Mouse (Mus musculus) MEL (cell line): Measurements from ENCODE around the gene P2ry6. TPM values are rescaled to one million over a fixed set of nuclear protein-coding genes. Genes with fewer than 3 reads are reported as not detected.

Source experiments
- DNase-seq: peaks from one replicate; pipeline ENCODE4 v3.0.0; 2011; ENCODE audit warnings: low read depth, low spot score
- H3K27ac ChIP-seq: 2 replicates; pipeline ENCODE4 v1.5.1; 2012; ENCODE audit warnings: low read depth, mild to moderate bottlenecking, control low read depth, low read length, moderate library complexity; ENCODE audit not compliant: control insufficient read depth
- H3K27me3 ChIP-seq, 2 experiments: fragments of 150-350 bp in 1 of 2; sonication (generic) in 1 of 2; 2 replicates each; pipeline ENCODE4 v1.6.1; 2012; ENCODE audit warnings: low read length in 2 of 2, mild to moderate bottlenecking in 2 of 2, improper control_type of control experiment in 1 of 2, moderate library complexity in 1 of 2; ENCODE audit not compliant: insufficient read depth in 2 of 2, control insufficient read depth in 1 of 2
- H3K36me3 ChIP-seq, 2 experiments: 2 replicates each; pipeline ENCODE4 v1.6.1; 2012 to 2014; ENCODE audit warnings: low read length in 2 of 2, improper control_type of control experiment in 1 of 2, inconsistent platforms in 1 of 2, mild to moderate bottlenecking in 1 of 2; ENCODE audit not compliant: insufficient read depth in 2 of 2, control insufficient read depth in 1 of 2
- H3K4me1 ChIP-seq, 2 experiments: fragments of 150-350 bp in 1 of 2; sonication (generic) in 1 of 2; 2 replicates each; pipeline ENCODE4 v1.6.1; 2012; ENCODE audit warnings: low read length in 2 of 2, improper control_type of control experiment in 1 of 2, mild to moderate bottlenecking in 1 of 2; ENCODE audit not compliant: insufficient read depth in 2 of 2, control insufficient read depth in 1 of 2
- H3K4me3 ChIP-seq, 2 experiments: fragments of 150-350 bp in 1 of 2; sonication (generic) in 1 of 2; 2 replicates each; pipeline ENCODE4 v1.5.1; 2012; ENCODE audit warnings: low read depth in 2 of 2, low read length in 2 of 2, mild to moderate bottlenecking in 2 of 2, moderate library complexity in 2 of 2, control low read depth in 1 of 2, improper control_type of control experiment in 1 of 2; ENCODE audit not compliant: control insufficient read depth in 1 of 2, insufficient read depth in 1 of 2
- H3K79me2 ChIP-seq: 2 replicates; pipeline ENCODE4 v1.6.1; 2012; ENCODE audit warnings: mild to moderate bottlenecking, low read length, moderate library complexity; ENCODE audit not compliant: control insufficient read depth, poor library complexity, insufficient read depth
- H3K9ac ChIP-seq: 2 replicates; pipeline ENCODE4 v1.6.1; 2012; ENCODE audit warnings: low read depth, mild to moderate bottlenecking, control low read depth, low read length, moderate library complexity; ENCODE audit not compliant: control insufficient read depth, poor library complexity, severe bottlenecking
- H3K9me3 ChIP-seq: fragments of 150-350 bp; sonication (generic); replicated peaks from 2 replicates; pipeline ENCODE4 v1.6.1; 2012; ENCODE audit warnings: mild to moderate bottlenecking, low read length, improper control_type of control experiment, moderate library complexity; ENCODE audit not compliant: insufficient read depth
- BHLHE40 ChIP-seq: IDR thresholded peaks from 2 replicates; pipeline ENCODE4 v1.6.1; 2012; ENCODE audit warnings: low read depth, mild to moderate bottlenecking, inconsistent platforms, low read length, improper control_type of control experiment, borderline replicate concordance
- CTCF ChIP-seq, 3 experiments: IDR thresholded peaks in 2 of 3; conservative IDR thresholded peaks in 1 of 3; 2 replicates each; pipeline ENCODE4 v1.5.1; 2011 to 2012; ENCODE audit warnings: low read length in 3 of 3, low read depth in 2 of 3, mild to moderate bottlenecking in 2 of 3, improper control_type of control experiment in 1 of 3, inconsistent platforms in 1 of 3, mixed read lengths in 1 of 3, moderate library complexity in 1 of 3; ENCODE audit not compliant: control insufficient read depth in 1 of 3, insufficient read depth in 1 of 3, poor library complexity in 1 of 3, severe bottlenecking in 1 of 3
- E2F4 ChIP-seq: IDR thresholded peaks from 2 replicates; pipeline ENCODE4 v1.6.1; 2011; ENCODE audit warnings: low read depth, low read length, improper control_type of control experiment, borderline replicate concordance
- ELF1 ChIP-seq: IDR thresholded peaks from 2 replicates; pipeline ENCODE4 v1.6.1; 2014; ENCODE audit warnings: low read depth, mild to moderate bottlenecking, inconsistent platforms, low read length, improper control_type of control experiment, moderate library complexity
- EP300 ChIP-seq, 2 experiments: IDR thresholded peaks; 2 replicates each; pipeline ENCODE4 v1.6.1; 2011; ENCODE audit warnings: improper control_type of control experiment in 2 of 2, low read length in 2 of 2, low read depth in 1 of 2, mild to moderate bottlenecking in 1 of 2
- ETS1 ChIP-seq: IDR thresholded peaks from 2 replicates; pipeline ENCODE4 v1.6.1; 2012; ENCODE audit warnings: low read depth, mild to moderate bottlenecking, inconsistent platforms, low read length, improper control_type of control experiment, moderate library complexity
- GABPA ChIP-seq: IDR thresholded peaks from 2 replicates; pipeline ENCODE4 v1.6.1; 2012; ENCODE audit warnings: low read depth, mild to moderate bottlenecking, inconsistent platforms, low read length, improper control_type of control experiment, moderate library complexity
- GATA1 ChIP-seq: IDR thresholded peaks from 2 replicates; pipeline ENCODE4 v1.6.1; 2011; ENCODE audit warnings: low read depth, low read length, improper control_type of control experiment
- JUND ChIP-seq: IDR thresholded peaks from 2 replicates; pipeline ENCODE4 v1.6.1; 2011; ENCODE audit warnings: low read depth, mild to moderate bottlenecking, improper control_type of control experiment, low read length
- MAX ChIP-seq: IDR thresholded peaks from 2 replicates; pipeline ENCODE4 v1.6.1; 2011; ENCODE audit warnings: low read length, improper control_type of control experiment
- MEF2A ChIP-seq: IDR thresholded peaks from 2 replicates; pipeline ENCODE4 v1.6.1; 2014; ENCODE audit warnings: low read depth, mild to moderate bottlenecking, inconsistent platforms, low read length, improper control_type of control experiment; ENCODE audit not compliant: poor library complexity, insufficient replicate concordance, severe bottlenecking; ENCODE audit errors: extremely low read depth
- MYB ChIP-seq: IDR thresholded peaks from 2 replicates; pipeline ENCODE4 v1.6.1; 2011; ENCODE audit warnings: mild to moderate bottlenecking, low read depth, low read length, improper control_type of control experiment
- MYC ChIP-seq: IDR thresholded peaks from 2 replicates; pipeline ENCODE4 v1.6.1; 2011; ENCODE audit warnings: low read depth, mild to moderate bottlenecking, low read length, improper control_type of control experiment, moderate library complexity
- NELFE ChIP-seq: IDR thresholded peaks from 2 replicates; pipeline ENCODE4 v1.6.1; 2011; ENCODE audit warnings: low read depth, low read length, improper control_type of control experiment
- NRF1 ChIP-seq: IDR thresholded peaks from 2 replicates; pipeline ENCODE4 v1.6.1; 2014; ENCODE audit warnings: low read depth, mild to moderate bottlenecking, inconsistent platforms, low read length, improper control_type of control experiment, moderate library complexity; ENCODE audit not compliant: poor library complexity, insufficient read depth, severe bottlenecking
- POLR2A ChIP-seq, 2 experiments: IDR thresholded peaks; 2 replicates each; pipeline ENCODE4 v1.6.1; 2011 to 2012; ENCODE audit warnings: low read length in 2 of 2, mild to moderate bottlenecking in 2 of 2, control low read depth in 1 of 2, improper control_type of control experiment in 1 of 2, low read depth in 1 of 2, moderate library complexity in 1 of 2; ENCODE audit not compliant: control insufficient read depth in 1 of 2, insufficient read depth in 1 of 2, poor library complexity in 1 of 2
- POLR2AphosphoS2 ChIP-seq: IDR thresholded peaks from 2 replicates; pipeline ENCODE4 v1.6.1; 2011; ENCODE audit warnings: low read length, improper control_type of control experiment
- POLR2AphosphoS5 ChIP-seq: IDR thresholded peaks from 2 replicates; pipeline ENCODE4 v1.6.1; 2012; ENCODE audit warnings: low read depth, borderline replicate concordance, mild to moderate bottlenecking, inconsistent platforms, low read length, moderate library complexity, mixed read lengths
- RCOR1 ChIP-seq: IDR thresholded peaks from 2 replicates; pipeline ENCODE4 v1.6.1; 2012; ENCODE audit warnings: low read depth, mild to moderate bottlenecking, inconsistent platforms, low read length, improper control_type of control experiment
- SIN3A ChIP-seq: IDR thresholded peaks from 2 replicates; pipeline ENCODE4 v1.6.1; 2012; ENCODE audit warnings: low read length, improper control_type of control experiment, inconsistent platforms
- SMC3 ChIP-seq: IDR thresholded peaks from 2 replicates; pipeline ENCODE4 v1.6.1; 2011; ENCODE audit warnings: low read depth, low read length, improper control_type of control experiment
- TAL1 ChIP-seq: IDR thresholded peaks from 2 replicates; pipeline ENCODE4 v1.6.1; 2012; ENCODE audit warnings: mild to moderate bottlenecking, inconsistent platforms, low read length, moderate library complexity, mixed read lengths
- TBP ChIP-seq: IDR thresholded peaks from 2 replicates; pipeline ENCODE4 v1.8.0; 2011; ENCODE audit warnings: low read depth, low read length, improper control_type of control experiment
- USF1 ChIP-seq: IDR thresholded peaks from 2 replicates; pipeline ENCODE4 v1.6.1; 2014; ENCODE audit warnings: low read depth, mild to moderate bottlenecking, inconsistent platforms, low read length, improper control_type of control experiment, moderate library complexity
- ZMIZ1 ChIP-seq: IDR thresholded peaks from 2 replicates; pipeline ENCODE4 v1.6.1; 2012; ENCODE audit warnings: low read depth, mild to moderate bottlenecking, inconsistent platforms, low read length, improper control_type of control experiment, moderate library complexity
- ZNF384 ChIP-seq: IDR thresholded peaks from 2 replicates; pipeline ENCODE4 v1.6.1; 2012; ENCODE audit warnings: low read depth, mild to moderate bottlenecking, inconsistent platforms, low read length, improper control_type of control experiment
- polyA plus RNA-seq, 2 experiments: library from polyadenylated mRNA; stranded (reverse) in 1 of 2; unstranded in 1 of 2; fragments of >175 nt in 1 of 2; fragments of >200 nt in 1 of 2; gene quantifications; 2 replicates each; pipeline versions ENCODE4 v1.2.1 to v1.2.4; 2012; ENCODE audit warnings: low replicate concordance in 2 of 2, low read depth in 1 of 2; ENCODE audit not compliant: insufficient read length in 2 of 2, insufficient read depth in 1 of 2, missing spikeins in 1 of 2
- total RNA-seq: library from RNA; depleted of rRNA; stranded (reverse); fragments of 300-350 nt; gene quantifications from 2 replicates; pipeline ENCODE4 v1.2.3, GENCODE M21; 2012

P2ry6 gene
- total and polyA plus RNA-seq, 3 experiments: not detected

- no peaks in the 10 kb centered on the region for H3K9me3 ChIP-seq
- H3K27ac ChIP-seq: no peak overlapping the region
- no peaks in the 10 kb centered on the region for H3K79me2 ChIP-seq
- H3K36me3 ChIP-seq: no peaks in the 10 kb centered on the region
- no peak overlapping the region for H3K4me3 ChIP-seq
- no peak for DNase-seq
- H3K9ac ChIP-seq: no peak overlapping the region
- peaks cover 8 to 17% of the 10 kb centered on the region in 2 experiments for H3K27me3 ChIP-seq
- no peaks in the 10 kb centered on the region for H3K4me1 ChIP-seq
- no peak for TF ChIP-seq NRF1
- TF ChIP-seq USF1: no peak
- TF ChIP-seq JUND: no peak
- TF ChIP-seq ZNF384: no peak
- TF ChIP-seq GATA1: no peak
- no peak for TF ChIP-seq CTCF (IDR thresholded peaks at IDR 0.05 in 2 of 3, conservative IDR thresholded peaks at IDR 0.05 in 1 of 3; ENCODE audit: control insufficient read depth in 1 of 3, insufficient read depth in 1 of 3, low read depth in 2 of 3, low read length in 3 of 3, poor library complexity in 1 of 3, severe bottlenecking in 1 of 3)
- no peak for TF ChIP-seq ETS1
- no peak for TF ChIP-seq ELF1
- TF ChIP-seq BHLHE40: no peak
- TF ChIP-seq MYC: no peak
- TF ChIP-seq SIN3A: no peak
- no peak for TF ChIP-seq MYB
- no peak for TF ChIP-seq RCOR1
- TF ChIP-seq ZMIZ1: no peak
- TF ChIP-seq SMC3: no peak
Observed at GRCm38 (mm10) chr7:100930619-100931315, 43.7 kb downstream of the P2ry6 start.

GRCm38 (mm10) chr7:100929639-100930303, 44.7 kb downstream of the P2ry6 start:
- no peak overlapping the region for H3K4me3 ChIP-seq
- H3K27ac ChIP-seq: no peak overlapping the region
- DNase-seq: no peak
- no peaks in the 10 kb centered on the region for H3K9me3 ChIP-seq
- no peaks in the 10 kb centered on the region for H3K4me1 ChIP-seq
- peaks cover 8 to 17% of the 10 kb centered on the region in 2 experiments for H3K27me3 ChIP-seq
- H3K79me2 ChIP-seq: no peaks in the 10 kb centered on the region
- H3K9ac ChIP-seq: no peak overlapping the region
- TF ChIP-seq POLR2A (IDR thresholded peaks at IDR 0.05; ENCODE audit: control insufficient read depth in 1 of 2, insufficient read depth in 1 of 2, low read depth in 1 of 2, low read length in 2 of 2, poor library complexity in 1 of 2) (no peak), POLR2AphosphoS2 (no peak), MEF2A (no peak), TBP (no peak), JUND (no peak), ETS1 (no peak), NELFE (no peak), USF1 (no peak), POLR2AphosphoS5 (no peak), E2F4 (no peak), EP300 (IDR thresholded peaks at IDR 0.05; ENCODE audit: low read depth in 1 of 2, low read length in 2 of 2) (no peak), MYB (no peak), CTCF (IDR thresholded peaks at IDR 0.05 in 2 of 3, conservative IDR thresholded peaks at IDR 0.05 in 1 of 3; ENCODE audit: control insufficient read depth in 1 of 3, insufficient read depth in 1 of 3, low read depth in 2 of 3, low read length in 3 of 3, poor library complexity in 1 of 3, severe bottlenecking in 1 of 3) (no peak), GABPA (no peak), MAX (no peak), ZMIZ1 (no peak), MYC (no peak), TAL1 (no peak), BHLHE40 (no peak)
- TF ChIP-seq, all 39 proteins: peak for 0
- no peaks in the 10 kb centered on the region for H3K36me3 ChIP-seq
